Mouse (Mus musculus) embryonic stem cell, embryonic (primary cell): Measurements from ENCODE around the gene Abhd17b.
"Not testable (repeated sequence)": the region's sequence is repeated elsewhere in the genome, so short reads cannot be mapped to it uniquely, and the experiment has no call there.

ENCODE experiments used
- CTCF ChIA-PET, 4 experiments: fragments of 300-600 bp in 2 of 4; fragments of 350-600 bp in 2 of 4; sonication (Branson Sonifier 250); formaldehyde crosslinking; loops; one replicate each; lab custom pipeline; 2022; ENCODE audit warnings: inconsistent platforms in 2 of 4; lab: Charles Lee
- POLR2A ChIA-PET, 4 experiments: fragments of 300-600 bp in 2 of 4; fragments of 350-600 bp in 2 of 4; sonication (Branson Sonifier 250); formaldehyde crosslinking; loops; one replicate each; lab custom pipeline; 2022; ENCODE audit warnings: antibody characterized with exemption in 4 of 4, inconsistent platforms in 1 of 4; lab: Charles Lee

The Abhd17b gene

GRCm38 (mm10) chr19:21653172-21653981, at the start of gene Abhd17b:
Gene Abhd17b (plus strand): TSS chr19:21653185.
- CTCF ChIA-PET, result interaction anchor here in 2 of 4 experiments (0.8 to 1.4 kb wide), 2 partner anchors 94 to 124 kb away, joined by 6 to 8 read pairs; partner anchors contain the start of gene Cemip2 (in 1 of the 2)
- POLR2A ChIA-PET, result interaction anchor here (0.5 to 4.0 kb wide), 32 partner anchors 8 to 651 kb away, joined by 3 to 44 read pairs (median 6); partner anchors contain the start of genes Cemip2 (in 1 of the 4) and Zfand5 (in 1 of the 4)

DNA sequence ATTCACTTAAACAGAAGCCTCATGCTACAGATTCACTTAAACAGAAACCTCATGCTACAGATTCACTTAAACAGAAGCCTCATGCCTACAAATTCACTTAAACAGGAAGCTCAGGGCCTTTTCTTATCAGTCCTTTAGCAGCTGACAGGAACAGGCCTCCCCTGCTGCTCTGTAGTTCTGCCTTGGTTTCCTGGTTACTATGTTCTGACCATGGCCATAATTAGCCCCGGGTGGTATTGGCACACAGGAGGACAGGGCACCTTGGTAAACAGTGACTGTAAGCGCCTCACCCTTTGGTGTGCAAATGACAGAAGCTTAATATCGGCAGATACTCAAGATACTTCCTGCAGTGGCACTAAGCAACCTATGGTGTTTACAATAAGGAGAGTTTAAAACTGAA, 49.1 kb upstream of the Abhd17b start:
- ChIA-PET CTCF (no interaction called here), POLR2A (interaction anchor here in 2 of 4 experiments (0.6 to 1.9 kb wide), 8 partner anchors 20 to 181 kb away, joined by 3 to 7 read pairs (median 4); partner anchors contain the start of genes Abhd17b (in 1 of the 2) and Cemip2 (in 1 of the 2))

DNA sequence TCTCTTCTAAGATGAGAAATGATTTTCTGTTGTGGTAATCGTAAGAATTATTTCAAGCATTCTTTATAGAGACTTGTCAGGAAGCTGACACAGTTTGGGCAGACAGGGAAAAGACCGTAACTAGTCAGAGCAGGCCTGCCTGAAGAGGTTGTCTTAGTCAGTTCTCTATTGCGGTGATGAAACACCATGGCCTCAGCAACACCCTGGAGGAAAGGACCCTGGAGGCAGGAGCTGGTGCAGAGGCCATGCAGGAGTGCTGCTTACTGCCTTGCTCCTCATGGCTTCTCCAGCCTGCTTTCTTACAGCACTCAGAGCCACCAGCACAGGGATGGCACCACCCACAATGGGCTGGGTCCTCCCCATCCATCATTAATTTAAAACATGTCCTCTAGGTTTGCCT, 47.7 kb upstream of the Abhd17b start:
- CTCF ChIA-PET, result no interaction called here
- POLR2A ChIA-PET, result interaction anchor here in 3 of 4 experiments (0.6 to 1.9 kb wide), 7 partner anchors 9 to 1543 kb away, joined by 3 to 7 read pairs (median 4); partner anchors contain the start of gene Cemip2 (in 1 of the 3)

DNA sequence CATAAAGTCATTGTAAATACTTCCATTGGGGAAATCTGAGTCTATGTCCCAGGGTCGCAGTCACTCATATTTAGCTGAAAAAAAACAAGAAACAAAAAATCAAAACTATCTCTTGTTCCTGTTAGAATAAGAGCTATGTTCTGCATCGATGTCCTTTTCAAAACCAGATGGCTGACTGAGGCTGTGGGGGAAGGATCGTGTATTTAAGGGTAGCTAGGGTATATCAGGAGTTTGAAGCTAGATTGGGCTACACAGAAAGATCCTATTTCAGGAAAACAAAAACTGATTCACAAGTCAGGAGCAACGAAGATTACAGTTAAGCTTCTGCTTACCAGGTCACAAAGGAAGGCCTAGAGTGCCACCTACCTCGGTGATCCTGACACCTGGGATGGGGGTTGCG, 42.7 kb upstream of the Abhd17b start:
- ChIA-PET CTCF (interaction anchor here in 1 of 4 experiments (0.6 kb wide), 1 partner anchor 137 kb away, joined by 3 read pairs; no protein-coding TSS in a partner anchor), POLR2A (interaction anchor here in 3 of 4 experiments (0.6 to 2.2 kb wide), 4 partner anchors 20 to 163 kb away, joined by 3 to 7 read pairs (median 5); no protein-coding TSS in a partner anchor)

DNA sequence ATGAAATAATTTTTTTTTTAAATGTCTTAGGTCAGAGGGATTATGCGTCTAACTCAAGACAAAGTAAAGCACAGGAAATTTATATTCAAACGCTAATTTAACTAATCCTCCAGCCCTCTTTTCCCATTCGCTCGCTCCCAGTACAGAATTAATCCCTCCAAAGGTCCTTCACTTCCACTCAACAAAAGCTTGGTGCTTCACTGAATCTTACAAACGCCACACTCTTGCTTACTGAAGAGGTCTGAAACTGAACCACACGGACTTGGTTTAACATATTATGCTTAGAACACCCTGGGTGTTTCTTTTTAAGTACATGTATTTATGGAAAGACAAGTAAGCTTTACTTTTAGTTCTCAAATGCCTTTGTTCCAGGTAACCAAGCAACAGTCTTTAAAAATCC, 41.7 kb upstream of the Abhd17b start:
- CTCF ChIA-PET, result interaction anchor here in 1 of 4 experiments (0.6 kb wide), 1 partner anchor 166 kb away, joined by 3 read pairs; no protein-coding TSS in a partner anchor
- POLR2A ChIA-PET, result interaction anchor here in 1 of 4 experiments (0.9 to 1.0 kb wide), 2 partner anchors 28 to 32 kb away, joined by 3 read pairs; no protein-coding TSS in a partner anchor

GRCm38 (mm10) chr19:21611725-21612575, 41.0 kb upstream of the Abhd17b start:
- ChIA-PET POLR2A (interaction anchor here in 2 of 4 experiments (0.6 to 1.0 kb wide), 4 partner anchors 28 to 162 kb away, joined by 3 read pairs; no protein-coding TSS in a partner anchor), CTCF (interaction anchor here in 1 of 4 experiments (0.6 kb wide), 1 partner anchor 165 kb away, joined by 3 read pairs; no protein-coding TSS in a partner anchor)

DNA sequence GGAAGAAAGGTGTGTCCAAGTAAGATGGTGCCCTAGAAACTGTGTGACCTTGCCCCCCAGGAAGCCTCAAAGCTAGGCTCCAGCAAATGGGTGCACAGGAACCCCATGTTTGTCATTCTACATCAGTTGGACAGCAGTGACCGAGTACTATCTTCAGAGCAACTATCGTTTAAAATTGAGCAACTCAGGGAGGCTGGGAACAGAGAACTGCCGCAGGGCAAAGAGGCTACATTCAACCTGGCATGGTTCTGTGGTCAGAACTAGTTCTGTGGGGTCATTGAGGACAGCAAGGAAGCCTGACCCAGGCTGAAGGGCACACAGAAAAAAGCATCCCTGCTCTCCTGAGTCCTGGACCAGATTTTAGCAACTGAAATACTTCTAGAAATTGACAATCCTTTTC, 37.2 kb upstream of the Abhd17b start:
- CTCF ChIA-PET, result no interaction called here

DNA sequence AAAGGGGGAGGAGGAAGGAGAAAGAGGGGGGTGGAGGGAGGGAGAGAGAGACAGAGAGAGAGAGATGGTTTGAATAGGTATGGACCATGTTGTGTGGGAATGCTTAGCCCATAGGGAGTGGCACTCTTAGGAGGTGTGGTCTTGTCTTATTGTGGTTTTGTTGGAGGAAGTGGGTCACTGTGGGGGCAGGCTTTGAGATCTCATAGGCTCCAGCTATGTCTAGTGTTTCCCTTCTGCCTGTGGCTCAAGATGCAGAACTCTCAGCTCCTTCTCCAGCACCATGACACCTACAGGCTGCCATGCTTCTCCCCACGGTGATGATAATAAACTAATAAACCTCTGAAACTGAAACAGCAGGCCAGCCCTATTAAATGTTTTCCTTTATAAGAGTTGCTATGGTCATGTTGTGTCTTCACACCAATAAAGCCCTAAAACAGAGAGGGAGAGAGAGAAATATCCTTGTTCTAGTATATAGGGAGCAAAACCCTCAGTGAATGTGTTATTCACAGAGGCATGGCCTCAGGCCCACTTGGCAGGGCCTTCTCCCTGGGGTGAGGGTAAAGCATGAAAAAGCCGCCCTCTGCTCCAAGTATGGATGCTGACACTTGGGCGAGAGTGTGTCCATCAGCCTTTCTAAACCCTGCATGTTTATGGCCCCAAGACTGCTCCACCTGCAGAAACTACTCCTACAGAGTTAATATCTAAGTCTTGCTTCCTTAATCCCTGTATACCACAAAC, 29.4 kb upstream of the Abhd17b start:
- CTCF ChIA-PET, result no interaction called here

More for the DNA sequence above, 37.2 kb upstream of the Abhd17b start:
- POLR2A ChIA-PET, result no interaction called here

GRCm38 (mm10) chr19:21624148-21624535, 28.8 kb upstream of the Abhd17b start:
- ChIA-PET POLR2A (interaction anchor here in 1 of 4 experiments (1.1 kb wide), 1 partner anchor 15 kb away, joined by 3 read pairs; no protein-coding TSS in a partner anchor), CTCF (no interaction called here)

More for the DNA sequence above, 29.4 kb upstream of the Abhd17b start:
- POLR2A ChIA-PET, result interaction anchor here in 3 of 4 experiments (0.6 to 1.1 kb wide), 3 partner anchors 14 to 114 kb away, joined by 3 to 8 read pairs (median 4); no protein-coding TSS in a partner anchor

GRCm38 (mm10) chr19:21626271-21626988, 26.6 kb upstream of the Abhd17b start:
- ChIA-PET CTCF (no interaction called here), POLR2A (interaction anchor here in 2 of 4 experiments (0.6 to 1.1 kb wide), 3 partner anchors 9 to 1516 kb away, joined by 3 read pairs; no protein-coding TSS in a partner anchor)

DNA sequence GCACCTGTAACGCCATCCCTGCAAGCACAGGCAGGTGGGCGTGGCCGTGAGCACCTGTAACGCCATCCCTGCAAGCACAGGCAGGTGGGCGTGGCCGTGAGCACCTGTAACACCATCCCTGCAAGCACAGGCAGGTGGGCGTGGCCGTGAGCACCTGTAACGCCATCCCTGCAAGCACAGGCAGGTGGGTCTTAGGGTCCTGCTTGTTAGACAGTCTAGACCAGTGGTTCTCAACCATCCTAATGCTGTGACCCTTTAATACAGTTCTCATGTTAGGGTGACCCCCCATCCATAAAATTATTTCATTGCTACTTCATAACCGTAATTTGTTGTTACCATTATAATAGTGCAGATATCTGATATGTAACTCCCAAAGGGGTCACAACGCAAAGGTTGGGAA, 24.5 kb upstream of the Abhd17b start:
- CTCF ChIA-PET, POLR2A ChIA-PET: not testable (repeated sequence)

- POLR2A ChIA-PET, result interaction anchor here in 1 of 4 experiments (1.4 kb wide), 1 partner anchor 11 kb away, joined by 3 read pairs; no protein-coding TSS in a partner anchor
Measured at GRCm38 (mm10) chr19:21629030-21629429, 24.0 kb upstream of the Abhd17b start.

GRCm38 (mm10) chr19:21629501-21629900, 23.5 kb upstream of the Abhd17b start:
- ChIA-PET CTCF (no interaction called here), POLR2A (interaction anchor here in 1 of 4 experiments (1.3 to 1.4 kb wide), 2 partner anchors 10 to 20 kb away, joined by 3 read pairs; no protein-coding TSS in a partner anchor)

More at GRCm38 (mm10) chr19:21629030-21629429, 24.0 kb upstream of the Abhd17b start:
- CTCF ChIA-PET, result no interaction called here

GRCm38 (mm10) chr19:21630656-21631331, 22.2 kb upstream of the Abhd17b start:
- POLR2A ChIA-PET, result interaction anchor here in 3 of 4 experiments (0.9 to 2.0 kb wide), 6 partner anchors 9 to 44 kb away, joined by 3 to 9 read pairs (median 3); no protein-coding TSS in a partner anchor
- CTCF ChIA-PET, result no interaction called here

GRCm38 (mm10) chr19:21635406-21635805, 17.6 kb upstream of the Abhd17b start:
- ChIA-PET CTCF (no interaction called here), POLR2A (interaction anchor here in 2 of 4 experiments (0.5 to 0.7 kb wide), 2 partner anchors 683 to 1699 kb away, joined by 3 to 4 read pairs; no protein-coding TSS in a partner anchor)

DNA sequence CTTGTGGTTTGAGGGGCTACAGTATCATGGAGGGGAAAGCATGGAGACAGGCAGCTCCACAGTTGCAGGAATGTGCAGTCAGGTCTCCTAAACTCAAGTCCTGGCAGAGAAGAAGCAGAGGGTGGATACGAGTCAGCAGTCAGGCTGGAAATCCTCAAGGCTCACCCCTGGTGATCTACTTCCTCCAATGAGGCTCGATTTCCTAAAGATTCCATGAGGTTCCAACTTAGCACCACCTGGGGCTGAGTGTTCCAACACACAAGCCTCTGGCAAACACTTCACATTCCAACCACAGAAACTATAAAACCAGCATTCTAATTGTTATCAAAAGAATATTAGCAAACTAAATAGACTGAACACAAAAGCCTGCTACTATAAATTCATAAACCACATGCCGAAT, 16.1 kb upstream of the Abhd17b start:
- POLR2A ChIA-PET, result interaction anchor here in 1 of 4 experiments (0.7 to 1.2 kb wide), 2 partner anchors 18 to 37 kb away, joined by 4 to 5 read pairs; no protein-coding TSS in a partner anchor
- CTCF ChIA-PET, result no interaction called here
